Mouse (Mus musculus): Measurements from ENCODE around the gene Malsu1.

Gene Malsu1

GRCm38 (mm10) chr6:49074117-49074490 lies 509 bp downstream of the Malsu1 start:
- DNase-seq (ENCODE audit: low spot score), result no peak

- no peak for DNase-seq (ENCODE audit: low spot score)
Measured at GRCm38 (mm10) chr6:49077894-49078293, 4.3 kb downstream of the Malsu1 start.

- no peak for DNase-seq (ENCODE audit: low spot score)
Measured at GRCm38 (mm10) chr6:49079313-49079712, 5.7 kb downstream of the Malsu1 start.

GRCm38 (mm10) chr6:49083008-49083407 lies 9.4 kb downstream of the Malsu1 start:
- DNase-seq (ENCODE audit: low spot score), result no peak

- DNase-seq (ENCODE audit: low spot score), result no peak
Measured at GRCm38 (mm10) chr6:49094968-49095367, 21.4 kb downstream of the Malsu1 start.

- peak; percentile 39 for DNase-seq (ENCODE audit: low spot score)
Measured at GRCm38 (mm10) chr6:49096421-49096820, 22.8 kb downstream of the Malsu1 start.

- peak; percentile 53 for DNase-seq (ENCODE audit: low spot score)
Measured at GRCm38 (mm10) chr6:49096933-49097461, 23.4 kb downstream of the Malsu1 start.

GRCm38 (mm10) chr6:49097596-49098110 lies 24.1 kb downstream of the Malsu1 start:
- DNase-seq (ENCODE audit: low spot score), result no peak

- no peak for DNase-seq (ENCODE audit: low spot score)
Measured at GRCm38 (mm10) chr6:49099086-49099485, 25.5 kb downstream of the Malsu1 start.

GRCm38 (mm10) chr6:49106746-49107500 lies 33.3 kb downstream of the Malsu1 start:
- no peak for DNase-seq (ENCODE audit: low spot score)

GRCm38 (mm10) chr6:49109196-49109595 lies 35.6 kb downstream of the Malsu1 start:
- DNase-seq (ENCODE audit: low spot score), result no peak

GRCm38 (mm10) chr6:49113895-49114294 lies 40.3 kb downstream of the Malsu1 start:
- DNase-seq (ENCODE audit: low spot score), result no peak

GRCm38 (mm10) chr6:49114457-49114856 lies 40.9 kb downstream of the Malsu1 start:
- DNase-seq (ENCODE audit: low spot score), result no peak

GRCm38 (mm10) chr6:49115550-49115949 lies 42.0 kb downstream of the Malsu1 start:
- no peak for DNase-seq (ENCODE audit: low spot score)

GRCm38 (mm10) chr6:49116241-49116640 lies 42.6 kb downstream of the Malsu1 start:
- no peak for DNase-seq (ENCODE audit: low spot score)

GRCm38 (mm10) chr6:49118446-49118845 lies 44.9 kb downstream of the Malsu1 start:
- no peak for DNase-seq (ENCODE audit: low spot score)

GRCm38 (mm10) chr6:49119462-49120135 lies 46.0 kb downstream of the Malsu1 start:
- DNase-seq (ENCODE audit: low spot score), result no peak

- DNase-seq (ENCODE audit: low spot score), result no peak
Measured at GRCm38 (mm10) chr6:49120370-49120769, 46.8 kb downstream of the Malsu1 start.

- DNase-seq (ENCODE audit: low spot score), result no peak
Measured at GRCm38 (mm10) chr6:49130328-49130727, 56.7 kb downstream of the Malsu1 start.

- no peak for DNase-seq (ENCODE audit: low spot score)
Measured at GRCm38 (mm10) chr6:49131855-49132254, 58.3 kb downstream of the Malsu1 start.

- DNase-seq (ENCODE audit: low spot score), result no peak
Measured at GRCm38 (mm10) chr6:49132352-49133090, 58.9 kb downstream of the Malsu1 start.

Measured in layer of hippocampus, adult 11-12 months (tissue).